Mouse (Mus musculus): ENCODE results near the gene Unc93b1. TPM values are rescaled to one million over a fixed set of nuclear protein-coding genes. Genes with fewer than 3 reads are reported as not detected.

The Unc93b1 gene
- polyA plus RNA-seq, 1 experiment: 174 TPM

GRCm38 (mm10) chr19:3992416-3992815 is 57.4 kb downstream of the Unc93b1 start, which contains the start of gene Tbx10:
Tbx10 (plus strand) TSS chr19:3992752.
- Histone ChIP-seq H3K4me1 (replicated peaks; ENCODE audit: control insufficient read depth, insufficient read depth, low read length) (no peaks in the 10 kb centered on the region), H3K4me3 (ENCODE audit: control insufficient read depth, insufficient read depth, low read length) (no peak within 1 kb of the TSS), H3K27ac (ENCODE audit: control insufficient read depth, insufficient read depth, low read length) (no peak within 1 kb of the TSS), H3K27me3 (ENCODE audit: control insufficient read depth, insufficient read depth, low read length) (no peaks in the 10 kb centered on the region), H3K36me3 (ENCODE audit: control insufficient read depth, insufficient read depth, low read length) (no peaks in the 10 kb centered on the region)
- no peak for DNase-seq
- 86% methylated on average over 5 of the region's 5 CpGs for WGBS
- TF ChIP-seq POLR2A (IDR thresholded peaks at IDR 0.05; ENCODE audit: control insufficient read depth, extremely low read depth, insufficient read depth, low read length, poor library complexity) (no peak), CTCF (IDR thresholded peaks at IDR 0.05; ENCODE audit: borderline replicate concordance, control insufficient read depth, extremely low read depth, insufficient read depth, low read length, poor library complexity) (no peak)

- TF ChIP-seq POLR2A (IDR thresholded peaks at IDR 0.05; ENCODE audit: control insufficient read depth, extremely low read depth, insufficient read depth, low read length, poor library complexity): no peak
- 93% methylated on average over 6 of the region's 6 CpGs for WGBS
- H3K27ac ChIP-seq (ENCODE audit: control insufficient read depth, insufficient read depth, low read length): no peak overlapping the region
- peaks cover 10% of the 10 kb centered on the region for H3K4me1 ChIP-seq (replicated peaks; ENCODE audit: control insufficient read depth, insufficient read depth, low read length)
- DNase-seq: no peak
- H3K36me3 ChIP-seq (ENCODE audit: control insufficient read depth, insufficient read depth, low read length): no peaks in the 10 kb centered on the region
- no peaks in the 10 kb centered on the region for H3K27me3 ChIP-seq (ENCODE audit: control insufficient read depth, insufficient read depth, low read length)
- H3K4me3 ChIP-seq (ENCODE audit: control insufficient read depth, insufficient read depth, low read length): no peak overlapping the region
These were observed 59.9 kb downstream of the Unc93b1 start for GRCm38 (mm10) chr19:3994932-3995331.

- no peak overlapping the region for H3K27ac ChIP-seq (ENCODE audit: control insufficient read depth, insufficient read depth, low read length)
- 95% methylated on average over 3 of the region's 3 CpGs for WGBS
- TF ChIP-seq POLR2A (IDR thresholded peaks at IDR 0.05; ENCODE audit: control insufficient read depth, extremely low read depth, insufficient read depth, low read length, poor library complexity) (no peak), CTCF (IDR thresholded peaks at IDR 0.05; ENCODE audit: borderline replicate concordance, control insufficient read depth, extremely low read depth, insufficient read depth, low read length, poor library complexity) (no peak)
- no peaks in the 10 kb centered on the region for H3K36me3 ChIP-seq (ENCODE audit: control insufficient read depth, insufficient read depth, low read length)
- H3K4me3 ChIP-seq (ENCODE audit: control insufficient read depth, insufficient read depth, low read length): no peak overlapping the region
- H3K27me3 ChIP-seq (ENCODE audit: control insufficient read depth, insufficient read depth, low read length): no peaks in the 10 kb centered on the region
- no peak for DNase-seq
- peaks cover 10% of the 10 kb centered on the region for H3K4me1 ChIP-seq (replicated peaks; ENCODE audit: control insufficient read depth, insufficient read depth, low read length)
These were observed 60.5 kb downstream of the Unc93b1 start for GRCm38 (mm10) chr19:3995505-3995904.

GRCm38 (mm10) chr19:3996106-3996505 is 61.1 kb downstream of the Unc93b1 start:
- WGBS: 73% methylated on average over 7 of the region's 7 CpGs
- peaks cover 15% of the 10 kb centered on the region for H3K4me1 ChIP-seq (replicated peaks; ENCODE audit: control insufficient read depth, insufficient read depth, low read length)
- no peak overlapping the region for H3K4me3 ChIP-seq (ENCODE audit: control insufficient read depth, insufficient read depth, low read length)
- TF ChIP-seq CTCF (IDR thresholded peaks at IDR 0.05; ENCODE audit: borderline replicate concordance, control insufficient read depth, extremely low read depth, insufficient read depth, low read length, poor library complexity) (no peak), POLR2A (IDR thresholded peaks at IDR 0.05; ENCODE audit: control insufficient read depth, extremely low read depth, insufficient read depth, low read length, poor library complexity) (no peak)
- no peak for DNase-seq
- no peaks in the 10 kb centered on the region for H3K27me3 ChIP-seq (ENCODE audit: control insufficient read depth, insufficient read depth, low read length)
- H3K27ac ChIP-seq (ENCODE audit: control insufficient read depth, insufficient read depth, low read length): no peak overlapping the region
- no peaks in the 10 kb centered on the region for H3K36me3 ChIP-seq (ENCODE audit: control insufficient read depth, insufficient read depth, low read length)

GRCm38 (mm10) chr19:3996747-3997146 is 61.8 kb downstream of the Unc93b1 start:
- Histone ChIP-seq H3K27ac (ENCODE audit: control insufficient read depth, insufficient read depth, low read length) (no peak overlapping the region), H3K27me3 (ENCODE audit: control insufficient read depth, insufficient read depth, low read length) (no peaks in the 10 kb centered on the region), H3K4me1 (replicated peaks; ENCODE audit: control insufficient read depth, insufficient read depth, low read length) (peaks cover 18% of the 10 kb centered on the region), H3K36me3 (ENCODE audit: control insufficient read depth, insufficient read depth, low read length) (no peaks in the 10 kb centered on the region), H3K4me3 (ENCODE audit: control insufficient read depth, insufficient read depth, low read length) (no peak overlapping the region)
- 82% methylated on average over 8 of the region's 8 CpGs for WGBS
- TF ChIP-seq CTCF (IDR thresholded peaks at IDR 0.05; ENCODE audit: borderline replicate concordance, control insufficient read depth, extremely low read depth, insufficient read depth, low read length, poor library complexity): no peak
- no peak for TF ChIP-seq POLR2A (IDR thresholded peaks at IDR 0.05; ENCODE audit: control insufficient read depth, extremely low read depth, insufficient read depth, low read length, poor library complexity)
- no peak for DNase-seq

- Histone ChIP-seq H3K27ac (ENCODE audit: control insufficient read depth, insufficient read depth, low read length) (no peak overlapping the region), H3K36me3 (ENCODE audit: control insufficient read depth, insufficient read depth, low read length) (no peaks in the 10 kb centered on the region), H3K4me1 (replicated peaks; ENCODE audit: control insufficient read depth, insufficient read depth, low read length) (peaks cover 18% of the 10 kb centered on the region), H3K27me3 (ENCODE audit: control insufficient read depth, insufficient read depth, low read length) (no peaks in the 10 kb centered on the region), H3K4me3 (ENCODE audit: control insufficient read depth, insufficient read depth, low read length) (no peak overlapping the region)
- TF ChIP-seq POLR2A (IDR thresholded peaks at IDR 0.05; ENCODE audit: control insufficient read depth, extremely low read depth, insufficient read depth, low read length, poor library complexity) (no peak), CTCF (IDR thresholded peaks at IDR 0.05; ENCODE audit: borderline replicate concordance, control insufficient read depth, extremely low read depth, insufficient read depth, low read length, poor library complexity) (no peak)
- 90% methylated on average over 8 of the region's 8 CpGs for WGBS
- DNase-seq: no peak
These were observed 62.2 kb downstream of the Unc93b1 start for GRCm38 (mm10) chr19:3997231-3997630.

- Histone ChIP-seq H3K4me1 (replicated peaks; ENCODE audit: control insufficient read depth, insufficient read depth, low read length) (peaks cover 18% of the 10 kb centered on the region), H3K27me3 (ENCODE audit: control insufficient read depth, insufficient read depth, low read length) (no peaks in the 10 kb centered on the region), H3K4me3 (ENCODE audit: control insufficient read depth, insufficient read depth, low read length) (no peak overlapping the region), H3K27ac (ENCODE audit: control insufficient read depth, insufficient read depth, low read length) (no peak overlapping the region), H3K36me3 (ENCODE audit: control insufficient read depth, insufficient read depth, low read length) (no peaks in the 10 kb centered on the region)
- 93% methylated on average over 8 of the region's 8 CpGs for WGBS
- DNase-seq: no peak
- TF ChIP-seq CTCF (IDR thresholded peaks at IDR 0.05; ENCODE audit: borderline replicate concordance, control insufficient read depth, extremely low read depth, insufficient read depth, low read length, poor library complexity) (no peak), POLR2A (IDR thresholded peaks at IDR 0.05; ENCODE audit: control insufficient read depth, extremely low read depth, insufficient read depth, low read length, poor library complexity) (no peak)
These were observed 63.3 kb downstream of the Unc93b1 start for GRCm38 (mm10) chr19:3998335-3998734.

Other genes starting within 250 kb of the Unc93b1 start
- gene Lrp5, start 248.6 kb upstream of the Unc93b1 start, polyA plus RNA-seq (2012; rRNA removed): 35.9 and 48.9 TPM in 2 replicates
- 24.8 and 25.2 TPM in 2 replicates for gene 1810055G02Rik, start 226.9 kb upstream of the Unc93b1 start, polyA plus RNA-seq (2012; rRNA removed)
- gene Kmt5b, start 167.8 kb upstream of the Unc93b1 start, polyA plus RNA-seq (2012; rRNA removed): 32.9 and 43.6 TPM in 2 replicates
- 39.1 and 44.2 TPM in 2 replicates for gene Chka, start 83.4 kb upstream of the Unc93b1 start, polyA plus RNA-seq (2012; rRNA removed)
- 270 and 293 TPM in 2 replicates for gene Tcirg1, start 28.1 kb upstream of the Unc93b1 start, polyA plus RNA-seq (2012; rRNA removed)
- gene Ndufs8, start 22.4 kb upstream of the Unc93b1 start, polyA plus RNA-seq (2012; rRNA removed): 287 and 340 TPM in 2 replicates
- 10.2 and 11.7 TPM in 2 replicates for gene Aldh3b1, start 5.4 kb upstream of the Unc93b1 start, polyA plus RNA-seq (2012; rRNA removed)
- gene Aldh3b3, start 23.5 kb downstream of the Unc93b1 start, polyA plus RNA-seq (2012; rRNA removed): 0.33 and 0.97 TPM in 2 replicates
- gene Aldh3b2, start 37.1 kb downstream of the Unc93b1 start, polyA plus RNA-seq (2012; rRNA removed): 7.0 and 7.2 TPM in 2 replicates
- 12.0 and 14.9 TPM in 2 replicates for gene Acy3, start 51.4 kb downstream of the Unc93b1 start, polyA plus RNA-seq (2012; rRNA removed)
- 0.15 and 0.20 TPM in 2 replicates for gene Tbx10, start 57.6 kb downstream of the Unc93b1 start, polyA plus RNA-seq (2012; rRNA removed)
- gene Nudt8, start 65.4 kb downstream of the Unc93b1 start, polyA plus RNA-seq (2012; rRNA removed): 23.6 and 24.9 TPM in 2 replicates
- gene Gm49405, start 65.4 kb downstream of the Unc93b1 start, polyA plus RNA-seq (2012; rRNA removed): 3.7 and 5.3 TPM in 2 replicates
- 14.4 and 51.8 TPM in 2 replicates for gene Doc2g, start 68.1 kb downstream of the Unc93b1 start, polyA plus RNA-seq (2012; rRNA removed)
- gene Ndufv1, start 77.6 kb downstream of the Unc93b1 start, polyA plus RNA-seq (2012; rRNA removed): 152 and 170 TPM in 2 replicates
- 317 and 318 TPM in 2 replicates for gene Gstp1, start 102.8 kb downstream of the Unc93b1 start, polyA plus RNA-seq (2012; rRNA removed)
- gene Gstp2, start 110.8 kb downstream of the Unc93b1 start, polyA plus RNA-seq (2012; rRNA removed): 26.9 and 48.8 TPM in 2 replicates
- 23.6 and 26.4 TPM in 2 replicates for gene Gstp3, start 124.4 kb downstream of the Unc93b1 start, polyA plus RNA-seq (2012; rRNA removed)
- gene Cabp2, start 146.4 kb downstream of the Unc93b1 start, polyA plus RNA-seq (2012; rRNA removed): 0.42 TPM in 1 of 2 replicates, not detected in the other
- 274 and 296 TPM in 2 replicates for gene Cdk2ap2, start 162.0 kb downstream of the Unc93b1 start, polyA plus RNA-seq (2012; rRNA removed)
- gene Pitpnm1, start 164.8 kb downstream of the Unc93b1 start, polyA plus RNA-seq (2012; rRNA removed): 333 and 357 TPM in 2 replicates
- 106 and 112 TPM in 2 replicates for gene Aip, start 190.7 kb downstream of the Unc93b1 start, polyA plus RNA-seq (2012; rRNA removed)
- gene Gpr152, start 204.6 kb downstream of the Unc93b1 start, polyA plus RNA-seq (2012; rRNA removed): 0.20 and 0.24 TPM in 2 replicates
- gene Cabp4, start 208.8 kb downstream of the Unc93b1 start, polyA plus RNA-seq (2012; rRNA removed): 0.26 and 0.53 TPM in 2 replicates
- gene Coro1b, start 213.4 kb downstream of the Unc93b1 start, polyA plus RNA-seq (2012; rRNA removed): 508 and 533 TPM in 2 replicates
- gene Ptprcap, start 218.4 kb downstream of the Unc93b1 start, polyA plus RNA-seq (2012; rRNA removed): 1,512 and 1,655 TPM in 2 replicates
- gene Rps6kb2, start 228.2 kb downstream of the Unc93b1 start, polyA plus RNA-seq (2012; rRNA removed): 97.8 and 102 TPM in 2 replicates
- 92.9 and 95.5 TPM in 2 replicates for gene Carns1, start 240.3 kb downstream of the Unc93b1 start, polyA plus RNA-seq (2012; rRNA removed)